Mouse (Mus musculus) brain, embryonic 14.5 days (tissue): ENCODE results near the gene Mmp27. TPM values are rescaled to one million over a fixed set of nuclear protein-coding genes. Genes with fewer than 3 reads are reported as not detected.

Experiments
- DNase-seq: peaks from one replicate; pipeline ENCODE4 v3.0.0-alpha.2; 2011; ENCODE audit warnings: low read depth
- CTCF ChIP-seq: fragments of 200-500 bp; IDR thresholded peaks from 2 replicates; pipeline ENCODE4 v1.5.1; 2012; ENCODE audit warnings: inconsistent platforms, mild to moderate bottlenecking, moderate library complexity, borderline replicate concordance; ENCODE audit not compliant: insufficient read depth, insufficient read length; ENCODE audit errors: extremely low read depth
- POLR2A ChIP-seq: fragments of 200-500 bp; IDR thresholded peaks from 2 replicates; pipeline ENCODE4 v1.6.1; 2012; ENCODE audit warnings: mild to moderate bottlenecking, inconsistent platforms, borderline replicate concordance; ENCODE audit not compliant: poor library complexity, insufficient read depth, insufficient read length, severe bottlenecking; ENCODE audit errors: extremely low read depth
- polyA plus RNA-seq: library from polyadenylated mRNA; depleted of rRNA; stranded (reverse); fragments of >200 nt; gene quantifications from 2 replicates; pipeline ENCODE4 v1.2.3, GENCODE M21; 2012; rRNA removed

Gene Mmp27
- polyA plus RNA-seq, 1 experiment, result not detected

- TF ChIP-seq CTCF, result no peak
- TF ChIP-seq POLR2A, result no peak
- DNase-seq, result no peak
Measured at GRCm38 (mm10) chr9:7604005-7604404, 32.8 kb downstream of the Mmp27 start.

GRCm38 (mm10) chr9:7605638-7606037 lies 34.4 kb downstream of the Mmp27 start:
- no peak for DNase-seq
- no peak for TF ChIP-seq POLR2A

- no peak for DNase-seq
- TF ChIP-seq POLR2A (no peak), CTCF (no peak)
Measured at GRCm38 (mm10) chr9:7622582-7622981, 51.4 kb downstream of the Mmp27 start.

DNA sequence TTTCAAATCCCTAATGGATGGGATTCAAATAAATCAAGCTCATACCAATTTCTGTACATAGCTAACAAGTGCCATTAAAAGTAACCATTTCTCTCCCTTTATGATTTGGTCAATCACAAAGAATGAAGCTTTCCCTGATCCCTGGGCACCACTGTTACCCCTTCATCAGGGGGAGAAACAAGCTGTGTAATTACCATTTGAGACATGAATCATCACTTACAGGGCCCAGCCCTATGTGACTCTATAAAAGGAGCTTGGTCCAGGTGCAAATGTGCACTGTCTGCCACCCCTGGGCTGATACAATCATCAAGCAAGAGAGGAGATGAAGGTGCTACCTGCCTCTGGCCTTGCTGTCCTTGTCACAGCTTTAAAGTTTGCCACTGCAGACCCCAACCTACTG lies 56.7 kb downstream of the Mmp27 start, which contains the start of gene Mmp20:
Mmp20 (plus strand) TSS at position 301 of the 400 bp plus-strand sequence.
- no peak for DNase-seq
- no peak for TF ChIP-seq CTCF
- TF ChIP-seq POLR2A, result no peak

Other genes with a start within 250 kb of the Mmp27 start
- 0.04 TPM in 1 of 2 replicates, not detected in the other for gene Mmp12, start 227.0 kb upstream of the Mmp27 start, polyA plus RNA-seq
- not detected in 2 replicates for gene Mmp1b, start 183.3 kb upstream of the Mmp27 start, polyA plus RNA-seq
- gene Mmp3, start 125.6 kb upstream of the Mmp27 start, polyA plus RNA-seq, result 0.05 TPM in 1 of 2 replicates, not detected in the other
- not detected in 2 replicates for gene Mmp10, start 69.0 kb upstream of the Mmp27 start, polyA plus RNA-seq
- gene Mmp8, start 12.9 kb upstream of the Mmp27 start, polyA plus RNA-seq, result 0.12 TPM in 1 of 2 replicates, not detected in the other
- gene Mmp20, start 56.8 kb downstream of the Mmp27 start, polyA plus RNA-seq, result not detected in 2 replicates
- gene Mmp7, start 120.7 kb downstream of the Mmp27 start, polyA plus RNA-seq, result not detected in 2 replicates
- gene Tmem123, start 192.6 kb downstream of the Mmp27 start, polyA plus RNA-seq, result 26.6 and 32.5 TPM in 2 replicates